9 mouse cellular contexts compared by ENCODE assay signal in genomic region chr4:126627021-126627681, GRCm38 (mm10). TPM values are rescaled to one million over a fixed set of nuclear protein-coding genes. Genes with fewer than 3 reads are reported as not detected.
DNase-seq lines count a peak whose midpoint lies in the region; ATAC-seq and TF ChIP-seq lines count a peak whose summit lies in the region.
"Had no signal": no experiment of that assay in that cellular context is flagged by ENCODE, and none has a peak within 500 bp of the region (broad histone marks: within the 10 kb centered on the region; RNA-seq: fewer than 3 reads in every experiment).

No protein-coding gene starts in this region.

- H3K4me3 ChIP-seq in lung, embryonic 14.5 days (ENCODE audit: low read depth, low read length), result peak overlapping the region; percentile 18
- peak overlapping the region; percentile 15 for H3K4me3 ChIP-seq in limb, embryonic 13.5 days
- H3K4me3 ChIP-seq in neural tube, embryonic 13.5 days, result peak overlapping the region; percentile 5; the same call in 1 of the 2 replicates

- H3K36me3 ChIP-seq in lung, embryonic 14.5 days (ENCODE audit: insufficient read depth), result no peaks in the 10 kb centered on the region
- no peaks in the 10 kb centered on the region for H3K36me3 ChIP-seq in limb, embryonic 13.5 days
- no peaks in the 10 kb centered on the region for H3K36me3 ChIP-seq in neural tube, embryonic 13.5 days

- ATAC-seq in lung, embryonic 14.5 days (ENCODE audit: insufficient read depth), result peak; percentile 65
- peak; percentile 69; the same call in 1 of the 2 replicates for ATAC-seq in limb, embryonic 13.5 days (ENCODE audit: low FRiP score, low read depth)
- ATAC-seq in neural tube, embryonic 13.5 days (ENCODE audit: low read depth), result no peak; the same call in 1 of the 2 replicates
- ATAC-seq in frontal cortex, adult (ENCODE audit: low TSS enrichment), result no peak

- no peaks in the 10 kb centered on the region for H3K27me3 ChIP-seq in lung, embryonic 14.5 days (ENCODE audit: insufficient read depth, low read length)
- no peaks in the 10 kb centered on the region for H3K27me3 ChIP-seq in limb, embryonic 13.5 days
- peaks cover 15% of the 10 kb centered on the region for H3K27me3 ChIP-seq in neural tube, embryonic 13.5 days

- peak overlapping the region; percentile 58 for H3K4me2 ChIP-seq in lung, embryonic 14.5 days
- H3K4me2 ChIP-seq in limb, embryonic 13.5 days (replicated peaks), result peak overlapping the region; percentile 57
- peak overlapping the region; percentile 45 for H3K4me2 ChIP-seq in neural tube, embryonic 13.5 days

- TF ChIP-seq CTCF in lung, embryonic 14.5 days (IDR thresholded peaks at IDR 0.05; ENCODE audit: low read depth), result peak; percentile 59

- 0 out of 2 replicates have a peak overlapping the region, but pooled peaks have one; percentile 19 for H3K27ac ChIP-seq in lung, embryonic 14.5 days (ENCODE audit: low read depth)
- H3K27ac ChIP-seq in limb, embryonic 13.5 days, result peak overlapping the region; percentile 28; the same call in 1 of the 2 replicates
- no peak overlapping the region; the same call in 1 of the 2 replicates for H3K27ac ChIP-seq in neural tube, embryonic 13.5 days (replicated peaks)

- DNase-seq in lung, embryonic 14.5 days, result peak; percentile 79
- DNase-seq in lung, adult 18-20 months, result no peak
- DNase-seq in heart, postnatal 4 days, result peak; percentile 16
- no peak for DNase-seq in spleen, postnatal 4 days (ENCODE audit: low spot score in 2 of 2)
- no peak for DNase-seq in left cerebral cortex, adult 8-10 months (ENCODE audit: low spot score in 2 of 2)

- WGBS in lung, embryonic 14.5 days, result 3% methylated on average over 23 of the region's 23 CpGs
- 2% methylated on average over 23 of the region's 23 CpGs for WGBS in limb, embryonic 13.5 days
- WGBS in neural tube, embryonic 13.5 days, result 3% methylated on average over 23 of the region's 23 CpGs

- H3K4me1 ChIP-seq in lung, embryonic 14.5 days (ENCODE audit: insufficient read depth), result no peaks in the 10 kb centered on the region
- peaks cover 13% of the 10 kb centered on the region for H3K4me1 ChIP-seq in limb, embryonic 13.5 days
- peaks cover 16% of the 10 kb centered on the region for H3K4me1 ChIP-seq in neural tube, embryonic 13.5 days (replicated peaks)

- 0 out of 2 replicates have a peak overlapping the region, but pooled peaks have one; percentile 2 for H3K9ac ChIP-seq in lung, embryonic 14.5 days
- H3K9ac ChIP-seq in limb, embryonic 13.5 days, result peak overlapping the region; percentile 43
- H3K9ac ChIP-seq in neural tube, embryonic 13.5 days, result peak overlapping the region; percentile 53; the same call in 1 of the 2 replicates

- H3K9me3 ChIP-seq in lung, embryonic 14.5 days (ENCODE audit: low read depth, low read length), result no peaks in the 10 kb centered on the region
- no peaks in the 10 kb centered on the region for H3K9me3 ChIP-seq in limb, embryonic 13.5 days
- no peaks in the 10 kb centered on the region for H3K9me3 ChIP-seq in neural tube, embryonic 13.5 days

RNA-seq across cellular contexts. Expression of gene 5730409E04Rik, which starts 17.5 kb away (rescaled TPM):
- polyA plus RNA-seq in lung, embryonic 14.5 days (2014; fragmentation: Nextera tagmentation; extraction: Ambion mirVana), result 2.7 and 3.2 TPM in 2 replicates
- total RNA-seq in heart, postnatal 4 days (2021), result 1 to 10 TPM; 6.1 to 6.6 TPM
- 4.6 and 4.7 TPM in 2 replicates for polyA plus RNA-seq in limb, embryonic 13.5 days (2015; fragmentation: Nextera tagmentation; extraction: Ambion mirVana)
- polyA plus RNA-seq in neural tube, embryonic 13.5 days (2015; fragmentation: Nextera tagmentation; extraction: Ambion mirVana), result 7.2 and 7.6 TPM in 2 replicates
- 10 to 100 TPM; 75.6 to 81.7 (median 76.6) TPM for total RNA-seq in left cerebral cortex, adult 8-10 months (2022)
- total RNA-seq: MEL had no signal

RNA-seq across cellular contexts. Expression of gene Psmb2, which starts 50.3 kb away (rescaled TPM):
- 510 and 528 TPM in 2 replicates for polyA plus RNA-seq in lung, embryonic 14.5 days (2014; fragmentation: Nextera tagmentation; extraction: Ambion mirVana)
- 100 to 1,000 TPM; 161 to 162 TPM for total RNA-seq in heart, postnatal 4 days (2021)
- 501 and 520 TPM in 2 replicates for polyA plus RNA-seq in limb, embryonic 13.5 days (2015; fragmentation: Nextera tagmentation; extraction: Ambion mirVana)
- polyA plus RNA-seq in neural tube, embryonic 13.5 days (2015; fragmentation: Nextera tagmentation; extraction: Ambion mirVana), result 464 and 490 TPM in 2 replicates
- 100 to 1,000 TPM in 3 of 4 experiments, 10 to 100 TPM in 1; 84.9 to 112 (median 104) TPM for total RNA-seq in left cerebral cortex, adult 8-10 months (2022)

Comparison
In these comparisons a context has a peak if more than half of its experiments do, and no peak if none do; other contexts are left out.
1. DNase-seq: peak in lung, embryonic 14.5 days (single experiment) and heart, postnatal 4 days (single experiment); none in lung, adult 18-20 months (0 of 2), spleen, postnatal 4 days (0 of 2) and left cerebral cortex, adult 8-10 months (0 of 2).
2. ATAC-seq: peak in lung, embryonic 14.5 days (single experiment) and limb, embryonic 13.5 days (single experiment); none in neural tube, embryonic 13.5 days (single experiment) and frontal cortex, adult (single experiment).
3. H3K9ac ChIP-seq: peak in every context shown above with its lines; median percentile 53 in neural tube, embryonic 13.5 days; 43 in limb, embryonic 13.5 days; 2 in lung, embryonic 14.5 days.
4. Peak in every context shown above with its lines, with median percentiles within 50 percentile points of each other: H3K4me2 ChIP-seq and H3K4me3 ChIP-seq.